Mouse (Mus musculus) E14TG2a.4 (cell line): ENCODE measurements around the gene Notch1.

Experiments
- CTCF ChIP-seq: conservative IDR thresholded peaks from 2 replicates; pipeline ENCODE4 v1.5.1; 2014; ENCODE audit warnings: low read length
- NANOG ChIP-seq: IDR thresholded peaks from 2 replicates; pipeline ENCODE4 v1.6.1; 2014; ENCODE audit warnings: borderline replicate concordance, low read length, mixed read lengths

DNA sequence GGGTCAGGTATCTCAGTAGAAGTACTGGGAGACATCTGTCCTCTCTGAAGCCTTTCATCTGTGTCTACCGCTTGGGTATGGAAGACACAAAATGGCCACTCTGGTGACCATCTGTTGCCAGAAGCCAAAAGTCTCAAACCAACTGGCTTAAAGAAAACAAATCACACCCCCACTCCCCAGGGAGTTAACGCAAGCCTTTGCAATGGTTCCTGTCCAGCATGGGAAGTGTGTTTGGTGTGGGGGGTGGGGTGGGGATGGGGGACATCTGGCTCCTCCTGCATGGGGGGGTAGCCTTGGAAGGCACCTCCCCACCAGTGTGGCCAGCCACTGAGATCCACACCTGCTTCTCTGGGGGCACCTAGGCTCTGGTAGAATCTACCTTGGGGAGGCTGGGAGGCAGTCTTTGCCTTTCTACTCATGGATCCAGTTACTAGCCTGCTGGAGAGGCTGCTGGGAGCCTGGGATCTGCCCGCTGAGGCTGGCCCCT, 29.6 kb downstream of the Notch1 start:
- TF ChIP-seq CTCF (no peak), NANOG (no peak)
